Mouse (Mus musculus): ENCODE results near the gene Olfr9.
"Not testable (repeated sequence)": the region's sequence is repeated elsewhere in the genome, so short reads cannot be mapped to it uniquely, and the experiment has no call there.

The Olfr9 gene

DNA sequence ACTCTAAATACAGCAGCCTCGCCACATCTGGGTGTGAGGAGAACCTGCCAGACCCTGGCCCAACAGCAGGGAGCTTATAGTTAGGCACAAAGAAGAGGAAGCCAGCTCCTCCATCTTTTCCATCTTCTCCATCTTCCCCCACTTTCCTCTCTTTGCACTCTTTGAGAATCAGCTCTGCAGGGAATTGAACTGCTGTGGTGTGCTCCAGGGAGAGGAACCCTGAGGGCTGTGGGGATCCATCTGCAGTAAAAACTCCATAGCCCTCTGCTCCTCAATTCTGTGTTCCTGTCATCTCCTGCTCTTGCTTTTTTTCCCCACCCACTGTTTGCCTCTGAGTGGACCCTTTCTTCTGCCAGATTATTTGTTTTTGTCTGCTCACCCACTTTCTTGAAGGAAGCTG is at the start of gene Olfr9:
Gene Olfr9, plus strand, starts transcription at position 301 of the 400 bp plus-strand sequence.
- not testable (repeated sequence) for DNase-seq (ENCODE audit: extremely low read depth, insufficient read length, low spot score)

- no peak for DNase-seq (ENCODE audit: extremely low read depth, insufficient read length, low spot score)
Measured at GRCm38 (mm10) chr10:128940475-128941061, 48.7 kb upstream of the Olfr9 start.

GRCm38 (mm10) chr10:128945675-128946074 is 43.6 kb upstream of the Olfr9 start:
- no peak for DNase-seq (ENCODE audit: extremely low read depth, insufficient read length, low spot score)

DNA sequence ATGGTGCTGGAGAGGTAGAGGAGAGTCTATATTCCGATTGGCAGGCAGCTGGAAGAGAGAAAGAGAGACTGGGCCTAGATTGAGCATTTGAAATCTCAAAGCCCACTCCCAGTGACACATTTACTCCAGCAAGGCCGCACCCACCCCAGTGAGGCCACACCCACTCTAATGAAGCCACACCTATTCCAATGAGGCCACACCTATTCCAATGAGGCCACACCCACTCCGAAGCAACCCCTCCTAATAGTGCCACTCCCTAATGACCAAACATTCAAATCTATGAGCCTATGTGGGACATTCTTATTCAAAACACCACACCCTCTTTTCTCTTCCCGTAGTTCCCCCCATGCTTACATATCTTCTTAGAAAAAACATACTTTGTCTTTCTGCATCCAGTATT is 41.7 kb upstream of the Olfr9 start:
- no peak for DNase-seq (ENCODE audit: extremely low read depth, insufficient read length, low spot score)

GRCm38 (mm10) chr10:128950208-128950887 is 38.9 kb upstream of the Olfr9 start:
- peak; percentile 58 for DNase-seq (ENCODE audit: extremely low read depth, insufficient read length, low spot score)

DNA sequence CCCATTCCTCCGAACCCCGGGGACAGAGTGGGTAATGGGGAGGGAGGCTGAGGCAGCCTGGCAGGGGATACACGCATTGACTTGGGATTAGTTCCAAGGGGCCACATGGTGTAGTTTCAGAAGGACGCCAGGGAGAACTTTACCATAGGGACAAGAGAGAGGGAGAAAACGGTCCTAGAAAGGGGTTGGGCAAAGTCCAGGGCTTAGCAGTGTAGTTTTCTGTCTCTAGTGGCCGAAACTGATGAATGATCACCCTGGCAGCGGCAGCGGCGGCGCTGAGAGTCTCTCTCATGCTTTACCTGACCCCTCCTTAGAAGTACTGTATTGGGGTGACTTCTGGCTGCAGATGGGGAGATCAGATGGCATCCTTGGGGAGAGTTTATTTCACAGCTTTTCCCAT is 30.9 kb upstream of the Olfr9 start:
- no peak for DNase-seq (ENCODE audit: extremely low read depth, insufficient read length, low spot score)

DNA sequence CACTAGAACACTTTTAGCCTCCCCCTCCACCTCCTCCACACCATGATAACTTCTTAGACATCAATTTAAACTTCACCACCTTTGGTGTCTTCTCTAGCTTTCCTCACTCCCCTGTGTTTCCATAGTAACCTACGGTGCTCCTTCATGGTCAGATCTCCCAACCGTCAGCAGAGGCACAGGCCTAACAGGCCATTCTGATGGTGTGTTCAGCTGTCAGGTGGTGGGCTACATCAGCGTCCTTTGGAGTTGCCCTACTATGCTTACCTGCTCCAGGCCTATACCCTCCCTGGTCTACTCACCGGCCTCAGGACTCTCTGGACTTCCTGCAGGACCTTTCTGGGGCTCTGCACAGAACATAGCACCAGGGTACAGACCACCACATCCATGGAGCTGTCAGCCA is 29.1 kb upstream of the Olfr9 start:
- DNase-seq (ENCODE audit: extremely low read depth, insufficient read length, low spot score): no peak

GRCm38 (mm10) chr10:128960590-128961584 is 28.3 kb upstream of the Olfr9 start, which contains the start of gene Mettl7b:
Gene Mettl7b, minus strand, starts transcription at chr10:128960988.
- no peak for DNase-seq (ENCODE audit: extremely low read depth, insufficient read length, low spot score)

GRCm38 (mm10) chr10:128964961-128965360 is 24.3 kb upstream of the Olfr9 start:
- DNase-seq (ENCODE audit: extremely low read depth, insufficient read length, low spot score): no peak

- no peak for DNase-seq (ENCODE audit: extremely low read depth, insufficient read length, low spot score)
Measured at GRCm38 (mm10) chr10:128965871-128966270, 23.4 kb upstream of the Olfr9 start.

DNA sequence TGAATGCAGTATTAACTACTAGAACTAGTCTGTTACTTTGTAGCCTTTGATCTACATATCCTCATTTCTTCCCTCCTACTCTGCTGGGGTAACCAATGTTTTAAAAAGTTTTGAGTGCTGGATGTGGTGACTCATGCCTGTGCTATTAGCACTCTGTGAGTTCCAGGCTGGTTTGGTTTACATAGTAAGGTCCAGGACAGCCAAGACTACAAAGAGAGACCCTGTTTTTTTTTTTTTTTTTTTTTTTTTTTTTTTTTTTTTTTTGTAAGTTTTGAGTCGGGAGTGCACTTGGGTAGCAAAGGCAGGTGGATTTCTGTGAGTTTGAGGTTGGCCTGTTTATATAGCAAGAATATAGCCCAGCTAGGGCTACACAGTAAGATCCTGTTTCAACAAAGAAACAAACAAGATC is 20.9 kb upstream of the Olfr9 start:
- DNase-seq (ENCODE audit: extremely low read depth, insufficient read length, low spot score): peak; percentile 53

- DNase-seq (ENCODE audit: extremely low read depth, insufficient read length, low spot score): no peak
Measured at GRCm38 (mm10) chr10:128970740-128971250, 18.4 kb upstream of the Olfr9 start.

GRCm38 (mm10) chr10:128972841-128973240 is 16.4 kb upstream of the Olfr9 start:
- DNase-seq (ENCODE audit: extremely low read depth, insufficient read length, low spot score): no peak

GRCm38 (mm10) chr10:128976395-128976794 is 12.8 kb upstream of the Olfr9 start:
- DNase-seq (ENCODE audit: extremely low read depth, insufficient read length, low spot score): no peak

GRCm38 (mm10) chr10:128977522-128978114 is 11.6 kb upstream of the Olfr9 start:
- peak; percentile 62 for DNase-seq (ENCODE audit: extremely low read depth, insufficient read length, low spot score)

DNA sequence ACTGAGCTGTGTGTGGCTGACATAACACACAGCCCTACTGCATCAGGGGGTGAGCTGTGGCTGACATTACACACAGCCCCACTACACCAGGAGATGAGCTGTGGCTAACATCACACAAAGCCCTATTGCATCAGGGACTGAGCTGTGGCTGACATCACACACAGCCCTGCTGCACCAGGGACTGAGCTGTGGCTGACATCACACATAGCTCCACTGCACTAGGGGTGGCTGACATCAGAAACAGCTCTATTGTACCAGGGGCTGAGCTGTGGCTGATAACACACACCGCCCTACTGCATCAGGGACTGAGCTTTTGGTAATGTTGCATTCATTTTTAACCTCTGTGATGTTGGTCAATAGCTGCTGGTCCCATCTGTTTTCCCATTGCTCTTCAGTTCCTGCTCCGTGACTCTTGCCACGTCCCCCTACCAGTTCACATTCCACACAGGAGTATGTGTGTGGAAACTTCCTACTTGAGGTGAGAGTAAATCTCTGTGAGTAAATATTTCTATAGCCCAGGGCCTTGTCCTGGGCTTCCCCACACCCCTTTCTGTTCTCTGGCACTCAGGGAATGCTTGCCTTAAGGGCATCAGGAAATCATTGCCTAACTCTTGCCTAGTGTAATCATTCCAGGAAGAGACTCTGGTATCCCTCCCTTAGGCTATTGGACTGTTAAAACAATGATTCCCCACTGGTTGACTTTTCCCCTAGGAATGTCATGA is 8.4 kb upstream of the Olfr9 start:
- DNase-seq (ENCODE audit: extremely low read depth, insufficient read length, low spot score): peak; percentile 63

DNA sequence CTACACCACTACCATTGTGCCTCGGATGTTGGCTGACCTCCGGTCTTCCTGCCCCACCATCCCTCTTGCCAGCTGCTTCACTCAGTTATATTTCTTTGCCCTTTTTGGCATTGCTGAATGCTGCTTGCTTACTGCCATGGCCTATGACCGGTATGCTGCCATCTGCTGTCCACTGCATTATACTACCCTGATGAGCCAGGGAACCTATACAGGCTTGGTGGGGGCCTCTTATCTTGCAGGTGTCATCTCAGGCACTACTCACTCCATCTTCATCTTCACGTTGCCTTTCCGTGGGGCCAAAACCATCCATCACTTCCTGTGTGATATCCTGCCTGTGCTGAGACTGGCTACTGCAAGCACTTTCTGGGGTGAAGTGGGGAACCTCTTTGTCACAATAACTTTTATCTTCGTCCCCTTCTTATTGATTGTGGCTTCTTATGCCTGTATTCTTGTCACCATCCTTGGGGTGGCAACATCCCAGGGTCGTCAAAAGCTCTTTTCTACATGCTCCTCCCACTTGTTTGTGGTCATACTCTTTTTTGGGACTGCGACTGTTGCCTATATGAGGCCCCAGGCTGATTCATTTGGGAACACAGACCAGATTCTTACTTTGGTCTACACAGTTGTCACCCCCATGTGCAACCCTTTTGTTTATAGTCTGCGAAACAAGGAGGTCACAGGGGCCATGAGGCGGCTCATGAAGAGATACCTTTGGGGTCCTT is 1.1 kb downstream of the Olfr9 start:
- DNase-seq (ENCODE audit: extremely low read depth, insufficient read length, low spot score): not testable (repeated sequence)

DNA sequence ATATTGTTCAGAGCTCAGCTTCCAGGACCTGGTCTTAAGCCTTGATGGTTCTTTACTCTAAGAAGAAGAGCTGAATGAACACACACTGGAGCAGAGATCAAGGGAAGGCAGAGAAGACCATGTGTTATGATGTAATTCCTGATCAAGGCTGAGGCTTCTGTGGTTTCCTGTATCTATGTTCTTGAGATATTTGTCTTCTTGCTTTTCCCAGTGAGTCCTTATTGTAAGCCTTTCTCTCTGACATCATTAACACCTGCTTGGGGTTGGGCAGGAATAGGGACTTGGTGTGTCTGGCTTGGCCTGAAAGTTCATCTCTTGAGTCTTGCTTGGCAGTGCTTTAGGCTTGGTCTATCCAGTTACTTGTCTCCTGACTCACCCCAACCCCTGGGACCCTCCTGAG is 1.8 kb downstream of the Olfr9 start:
- no peak for DNase-seq (ENCODE audit: extremely low read depth, insufficient read length, low spot score)

- DNase-seq (ENCODE audit: extremely low read depth, insufficient read length, low spot score): no peak
Measured at GRCm38 (mm10) chr10:128995796-128996195, 6.6 kb downstream of the Olfr9 start.

Measured in 3134 (cell line).